Mouse (Mus musculus) heart, adult 2 months (tissue): ENCODE measurements at regions not wholly inside any gene's neighbourhood (a gene's known extent, or its start where the extent isn't known, plus 50 kb on each side); places are given as distances from the start of the nearest gene placed in this dataset.

ENCODE experiments used
- CTCF ChIP-seq: fragments of 200-600 bp; IDR thresholded peaks from 2 replicates; pipeline ENCODE4 v1.8.1; 2022; ENCODE audit warnings: antibody characterized with exemption, mild to moderate bottlenecking, moderate library complexity
- EP300 ChIP-seq: fragments of 200-500 bp; IDR thresholded peaks from 2 replicates; pipeline ENCODE4 v1.6.1; 2011; ENCODE audit warnings: low read depth, low read length, control low read depth; ENCODE audit not compliant: insufficient read depth
- POLR2A ChIP-seq: fragments of 200-500 bp; IDR thresholded peaks from 2 replicates; pipeline ENCODE4 v1.6.1; 2011; ENCODE audit warnings: mild to moderate bottlenecking, low read depth, low read length, control low read depth; ENCODE audit not compliant: insufficient read depth

DNA sequence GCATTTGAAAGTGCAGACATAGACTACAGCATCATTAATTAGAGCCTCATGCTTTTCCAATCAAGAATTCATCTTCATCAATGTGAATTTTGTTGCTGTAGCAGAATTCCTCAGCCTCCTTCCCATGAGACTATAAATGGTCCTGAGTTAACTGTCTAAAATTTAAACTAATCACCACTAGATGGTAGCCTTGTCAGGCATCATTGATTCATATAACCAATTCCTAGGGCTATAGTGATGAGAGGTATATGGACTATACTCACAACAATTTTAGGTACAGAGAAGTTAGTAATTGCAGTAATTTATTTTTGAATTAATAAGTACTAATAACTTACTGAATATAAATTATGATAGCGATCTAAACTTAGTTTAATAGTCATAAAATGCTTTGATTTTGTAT is 153.3 kb downstream of the Rpl10l start:
- TF ChIP-seq CTCF (no peak), POLR2A (no peak), EP300 (no peak)
